Mouse (Mus musculus): ENCODE measurements around the gene Jak3.

GRCm38 (mm10) chr8:71670621-71671548 is 5.2 kb upstream of the Jak3 start:
- no peak for TF ChIP-seq CTCF (IDR thresholded peaks at IDR 0.05; ENCODE audit: insufficient read depth, low read depth, low read length)
- TF ChIP-seq POLR2A (IDR thresholded peaks at IDR 0.05; ENCODE audit: insufficient read depth, low read depth, low read length) = peak; percentile 28; the same call in 1 of the 2 replicates
